Mouse (Mus musculus): ENCODE measurements around the gene Mif4gd.

DNA sequence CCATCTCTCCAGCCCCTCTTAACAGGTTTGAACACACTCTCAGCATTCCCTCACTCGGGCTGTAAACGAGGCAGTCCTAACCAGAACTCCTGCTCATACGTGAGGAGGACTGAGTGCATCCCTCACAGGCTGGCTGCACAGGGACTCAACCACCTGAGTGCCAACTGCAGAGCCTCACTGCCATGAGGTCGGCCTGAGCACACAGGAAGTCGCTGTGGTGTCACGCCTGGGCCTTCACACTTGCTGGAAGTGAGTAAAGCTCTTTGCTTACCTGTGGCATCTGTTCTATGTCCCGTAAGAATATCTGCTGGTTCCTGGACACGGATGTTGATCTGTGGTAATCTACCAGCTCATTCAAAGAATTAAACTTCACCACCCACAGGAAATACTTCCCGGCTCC, 33.7 kb upstream of the Mif4gd start:
- no peak for TF ChIP-seq CTCF (IDR thresholded peaks at IDR 0.05; ENCODE audit: low read depth, low read length)
- TF ChIP-seq TAL1 (conservative IDR thresholded peaks at IDR 0.05; ENCODE audit: low read depth, low read length) = no peak
- no peak for TF ChIP-seq POLR2AphosphoS5 (IDR thresholded peaks at IDR 0.05; ENCODE audit: insufficient replicate concordance, low read depth, low read length)
- TF ChIP-seq GATA1 (IDR thresholded peaks at IDR 0.05; ENCODE audit: borderline replicate concordance, low read length) = no peak
- TF ChIP-seq GATA2 (IDR thresholded peaks at IDR 0.05; ENCODE audit: borderline replicate concordance, low read depth, low read length) = no peak

Data from G1E (cell line).